Mouse (Mus musculus) stomach, embryonic 15.5 days (tissue): Measurements from ENCODE around the gene Zfp746. TPM values are rescaled to one million over a fixed set of nuclear protein-coding genes. Genes with fewer than 3 reads are reported as not detected.
A peak's percentile ranks its signal among the peaks of the same experiment; 100 is the strongest.

ENCODE experiments used
- ATAC-seq: fragments of 200-750 bp; cut with Nextera tagmentation; 2 replicates; pipeline ENCODE4 v1.8.0; 2017; ENCODE audit warnings: low read depth, moderate number of reproducible peaks, moderate TSS enrichment; ENCODE audit not compliant: insufficient read depth, low FRiP score
- H3K27ac ChIP-seq: fragments of 300-500 bp; sonication (generic); 2 replicates; pipeline ENCODE4 v1.5.1; 2015; ENCODE audit warnings: mild to moderate bottlenecking, inconsistent platforms
- H3K27me3 ChIP-seq: fragments of 300-500 bp; sonication (generic); replicated peaks from 2 replicates; pipeline ENCODE4 v1.6.1; 2015; ENCODE audit warnings: inconsistent platforms
- H3K36me3 ChIP-seq: fragments of 300-500 bp; sonication (generic); 2 replicates; pipeline ENCODE4 v1.6.1; 2015; ENCODE audit warnings: inconsistent platforms
- H3K4me1 ChIP-seq: fragments of 300-500 bp; sonication (generic); 2 replicates; pipeline ENCODE4 v1.6.1; 2015; ENCODE audit warnings: inconsistent platforms
- H3K4me2 ChIP-seq: fragments of 300-500 bp; sonication (generic); 2 replicates; pipeline ENCODE4 v1.6.1; 2015; ENCODE audit warnings: mild to moderate bottlenecking, inconsistent platforms
- H3K4me3 ChIP-seq: fragments of 300-500 bp; sonication (generic); replicated peaks from 2 replicates; pipeline ENCODE4 v1.5.1; 2015; ENCODE audit warnings: inconsistent platforms
- H3K9ac ChIP-seq: fragments of 300-500 bp; sonication (generic); 2 replicates; pipeline ENCODE4 v1.6.1; 2015; ENCODE audit warnings: inconsistent platforms
- H3K9me3 ChIP-seq: fragments of 300-500 bp; sonication (generic); 2 replicates; pipeline ENCODE4 v1.6.1; 2016; ENCODE audit warnings: inconsistent platforms
- WGBS: fragments of 180-500 bp; shearing (Covaris S2); methylation state at CpG from one replicate; pipeline ENCODE4 v1.1.7; 2015; 5-methylcytosine and 5-hydroxymethylcytosine counted together
- microRNA-seq: library from miRNA; unstranded; fragments of <30 nt; microRNA quantifications from one replicate; pipeline ENCODE4, GENCODE M21; 2016
- polyA plus RNA-seq: library from polyadenylated mRNA; unstranded; fragments of >200 nt; fragmentation: Nextera tagmentation; extraction: Ambion mirVana; gene quantifications from 2 replicates; pipeline ENCODE4 v1.2.1, GENCODE M21; 2015

Gene Zfp746
- polyA plus RNA-seq, 1 experiment from 2014 or later = 17.1 TPM

DNA sequence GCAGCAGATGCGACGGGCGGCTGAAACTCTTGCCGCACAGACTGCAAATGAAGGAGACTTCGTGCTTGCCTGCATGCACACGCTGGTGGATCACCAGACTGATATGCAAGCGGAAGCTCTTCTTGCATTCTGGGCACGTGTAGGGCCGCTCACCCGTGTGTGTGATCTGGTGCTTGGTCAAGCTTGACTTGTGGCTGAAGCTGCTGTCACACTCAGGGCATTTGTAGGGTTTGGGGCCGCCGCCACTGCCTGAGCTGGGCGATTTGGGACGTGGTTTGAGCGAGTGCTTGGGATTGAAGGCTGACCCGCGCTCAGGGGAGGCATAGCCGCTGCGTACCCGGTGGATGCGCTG is 61.4 kb downstream of the Zfp746 start:
- H3K4me2 ChIP-seq = no peak overlapping the region
- H3K9me3 ChIP-seq = 0 out of 2 replicates have a peak, but pooled peaks cover 3% of the 10 kb centered on the region
- H3K4me1 ChIP-seq = no peaks in the 10 kb centered on the region
- ATAC-seq = no peak
- H3K27ac ChIP-seq = no peak overlapping the region
- 86% methylated on average over 21 of the region's 21 CpGs for WGBS
- H3K27me3 ChIP-seq = no peaks in the 10 kb centered on the region
- H3K36me3 ChIP-seq = peaks cover 67% of the 10 kb centered on the region
- no peak overlapping the region for H3K9ac ChIP-seq
- H3K4me3 ChIP-seq = no peak overlapping the region

DNA sequence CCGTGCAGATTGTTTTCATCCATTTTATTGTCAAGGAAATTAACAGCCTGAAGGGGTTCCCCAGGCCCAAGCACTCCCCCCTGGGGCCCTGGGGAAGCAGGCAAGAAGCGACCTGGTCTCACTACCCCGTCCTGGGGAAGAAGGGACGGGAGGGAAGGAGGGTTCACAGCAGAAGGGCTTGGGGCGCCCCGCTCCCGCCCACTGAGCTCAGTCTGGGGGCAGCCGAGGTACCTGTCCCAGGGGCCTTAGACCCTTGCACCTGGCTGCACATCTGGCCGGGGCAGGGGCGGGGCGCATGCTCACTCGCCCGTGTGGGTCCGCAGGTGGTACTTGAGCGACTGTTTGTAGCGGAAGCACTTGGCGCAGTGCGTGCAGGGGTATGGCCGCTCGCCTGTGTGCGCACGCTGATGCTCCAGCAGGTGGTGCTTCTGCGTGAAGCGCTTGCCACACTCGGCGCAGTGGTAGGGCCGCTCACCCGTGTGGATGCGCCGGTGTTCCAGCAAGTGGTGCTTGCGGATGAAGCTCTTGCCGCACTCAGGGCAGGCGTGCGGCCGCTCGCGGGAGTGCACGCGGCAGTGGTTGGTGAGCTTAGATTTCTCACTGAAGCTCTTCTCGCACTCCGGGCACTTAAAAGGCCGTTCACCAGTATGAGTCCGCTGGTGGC is 61.9 kb downstream of the Zfp746 start:
- ATAC-seq = no peak; the same call in 1 of the 2 replicates
- H3K36me3 ChIP-seq = peaks cover 65% of the 10 kb centered on the region
- H3K27ac ChIP-seq = no peak overlapping the region
- H3K9ac ChIP-seq = no peak overlapping the region
- no peak overlapping the region for H3K4me3 ChIP-seq
- 87% methylated on average over 43 of the region's 43 CpGs for WGBS
- H3K4me2 ChIP-seq = no peak overlapping the region
- H3K27me3 ChIP-seq = no peaks in the 10 kb centered on the region
- no peaks in the 10 kb centered on the region for H3K4me1 ChIP-seq
- 0 out of 2 replicates have a peak, but pooled peaks cover 3% of the 10 kb centered on the region for H3K9me3 ChIP-seq

DNA sequence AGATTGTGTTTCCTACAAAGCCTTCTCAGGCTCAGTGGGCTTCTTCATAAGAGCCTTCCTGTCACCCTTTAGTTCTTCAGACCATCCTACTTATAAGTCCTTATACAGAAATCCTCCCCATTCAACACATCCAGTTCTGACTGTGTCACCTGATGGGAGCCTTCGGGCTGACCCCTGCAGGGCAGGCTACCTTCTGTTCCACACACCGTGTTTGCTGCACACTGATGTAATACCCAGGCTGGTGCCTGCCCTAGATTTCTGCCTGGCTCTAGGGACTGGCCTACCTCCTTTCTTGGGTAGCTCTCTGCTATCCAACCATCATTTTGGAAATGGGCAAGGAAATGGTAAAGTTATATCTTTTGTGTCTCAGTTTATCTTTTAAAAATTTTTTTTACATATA is 63.7 kb downstream of the Zfp746 start:
- Histone ChIP-seq H3K27me3 (no peaks in the 10 kb centered on the region), H3K4me1 (no peaks in the 10 kb centered on the region), H3K27ac (no peak overlapping the region), H3K4me2 (no peak overlapping the region), H3K4me3 (no peak overlapping the region), H3K36me3 (peaks cover 52% of the 10 kb centered on the region), H3K9ac (no peak overlapping the region), H3K9me3 (0 out of 2 replicates have a peak, but pooled peaks cover 3% of the 10 kb centered on the region)
- WGBS = 84% methylated on average over 2 of the region's 2 CpGs
- no peak for ATAC-seq

DNA sequence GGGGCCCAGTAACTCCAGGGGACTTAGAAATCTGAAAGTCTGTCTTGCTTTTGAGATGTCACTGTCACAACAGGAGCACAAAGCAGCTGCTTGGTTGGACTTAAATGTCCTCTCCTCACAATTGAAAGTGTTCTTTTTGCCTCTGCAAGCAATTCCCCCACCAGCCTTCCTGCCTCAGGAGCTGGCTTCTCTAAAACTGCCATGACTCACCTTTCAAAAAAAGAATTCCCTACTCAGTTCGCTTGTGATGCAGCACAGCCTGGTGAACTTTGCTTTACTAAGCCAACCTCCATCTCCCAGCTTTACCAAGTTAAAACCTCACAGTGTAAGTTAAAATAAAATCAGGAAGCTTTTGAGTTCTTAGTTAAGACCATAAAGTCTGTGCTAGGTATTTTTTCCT is 64.7 kb downstream of the Zfp746 start:
- Histone ChIP-seq H3K27ac (no peak overlapping the region), H3K9me3 (0 out of 2 replicates have a peak, but pooled peaks cover 3% of the 10 kb centered on the region), H3K4me1 (no peaks in the 10 kb centered on the region), H3K9ac (no peak overlapping the region), H3K27me3 (no peaks in the 10 kb centered on the region), H3K36me3 (peaks cover 43% of the 10 kb centered on the region), H3K4me3 (no peak overlapping the region), H3K4me2 (no peak overlapping the region)
- WGBS = 61% methylated on average over 1 of the region's 1 CpGs
- no peak for ATAC-seq

DNA sequence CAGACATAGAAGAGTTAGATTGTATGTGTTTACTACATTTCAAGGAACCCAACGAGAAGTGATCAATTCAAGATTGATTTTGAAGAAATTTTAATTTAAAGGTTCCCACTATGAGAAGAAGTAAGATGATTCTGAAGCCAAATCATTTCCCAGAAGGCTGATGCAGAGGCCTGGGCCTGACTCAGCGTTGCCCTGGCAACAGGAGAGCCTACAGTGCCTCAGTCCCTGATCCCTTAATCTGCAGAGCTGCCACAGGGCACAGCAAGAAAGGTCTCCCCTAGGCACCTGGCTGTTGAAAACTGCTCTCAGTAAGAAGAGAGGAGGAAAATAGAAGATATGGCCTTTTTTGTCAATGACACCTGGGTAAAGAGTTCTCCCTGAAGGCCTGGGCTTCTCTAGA is 66.4 kb downstream of the Zfp746 start:
- H3K9me3 ChIP-seq = 0 out of 2 replicates have a peak, but pooled peaks cover 1% of the 10 kb centered on the region
- ATAC-seq = no peak
- H3K4me1 ChIP-seq = no peaks in the 10 kb centered on the region
- 77% methylated on average over 2 of the region's 2 CpGs for WGBS
- no peak overlapping the region for H3K9ac ChIP-seq
- H3K27ac ChIP-seq = no peak overlapping the region
- peaks cover 28% of the 10 kb centered on the region for H3K36me3 ChIP-seq
- no peak overlapping the region for H3K4me3 ChIP-seq
- H3K27me3 ChIP-seq = no peaks in the 10 kb centered on the region
- H3K4me2 ChIP-seq = no peak overlapping the region

DNA sequence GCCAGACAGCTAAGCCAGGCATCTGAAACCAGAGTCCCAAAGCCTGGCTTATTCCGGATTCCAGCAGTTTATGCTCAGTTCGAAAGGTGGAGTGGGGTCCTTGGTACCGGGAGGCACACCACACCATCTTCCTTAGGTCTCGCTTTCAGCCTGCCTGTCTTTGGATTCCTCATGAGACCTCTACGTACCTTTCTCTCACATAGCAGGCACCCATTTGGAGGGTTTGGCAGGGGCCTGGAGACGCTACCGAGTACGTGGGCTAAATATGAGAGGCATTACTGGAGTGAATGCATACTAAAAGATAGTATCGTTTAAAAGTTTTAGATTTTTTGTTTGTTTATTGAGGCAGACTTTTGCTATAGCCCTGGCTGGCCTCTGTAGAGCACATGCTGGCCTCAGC is 69.6 kb downstream of the Zfp746 start:
- H3K9me3 ChIP-seq = no peaks in the 10 kb centered on the region
- 0 out of 2 replicates have a peak, but pooled peaks cover 2% of the 10 kb centered on the region for H3K36me3 ChIP-seq
- H3K4me3 ChIP-seq = no peak overlapping the region
- H3K27me3 ChIP-seq = no peaks in the 10 kb centered on the region
- 93% methylated on average over 9 of the region's 9 CpGs for WGBS
- ATAC-seq = no peak
- H3K4me2 ChIP-seq = no peak overlapping the region; the same call in 1 of the 2 replicates
- H3K4me1 ChIP-seq = no peaks in the 10 kb centered on the region
- no peak overlapping the region for H3K9ac ChIP-seq
- H3K27ac ChIP-seq = peak overlapping the region; percentile 79

DNA sequence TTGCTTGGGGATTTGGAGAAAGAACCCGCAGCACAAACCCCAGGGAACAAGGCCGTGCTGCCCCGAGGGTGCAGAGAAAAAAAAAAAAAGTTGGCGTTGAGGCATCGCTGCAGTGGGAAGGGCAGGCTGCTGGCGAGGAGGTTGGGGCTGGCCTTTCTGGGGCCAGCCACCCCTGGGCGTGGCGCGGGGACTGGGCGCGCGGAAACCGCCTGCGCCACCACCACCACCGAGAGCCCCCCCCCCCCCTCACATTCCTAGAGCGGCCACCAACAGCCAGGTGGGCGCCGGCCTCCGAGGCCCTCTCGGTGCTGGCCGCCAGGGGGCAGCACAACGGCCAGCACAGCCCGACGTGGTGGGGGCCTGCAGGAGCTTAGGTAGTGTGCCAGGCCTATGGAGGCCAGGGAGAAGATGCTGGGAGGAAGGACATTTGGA is 70.3 kb downstream of the Zfp746 start:
- under 1% methylated on average over 23 of the region's 24 CpGs for WGBS
- 0 out of 2 replicates have a peak, but pooled peaks cover 2% of the 10 kb centered on the region for H3K36me3 ChIP-seq
- ATAC-seq = peak; percentile 93
- no peak overlapping the region for H3K9ac ChIP-seq
- peak overlapping the region; percentile 79 for H3K27ac ChIP-seq
- peak overlapping the region; percentile 35 for H3K4me3 ChIP-seq
- no peaks in the 10 kb centered on the region for H3K4me1 ChIP-seq
- H3K4me2 ChIP-seq = peak overlapping the region; percentile 61
- no peaks in the 10 kb centered on the region for H3K9me3 ChIP-seq
- H3K27me3 ChIP-seq = no peaks in the 10 kb centered on the region

Small RNAs within 50 kb of the gene (microRNA-seq; reads per million reads assigned to microRNA genes)
- gene Gm24563 = not detected

Other genes with a start within 250 kb of the Zfp746 start
- gene Zfp282, start 209.4 kb downstream of the Zfp746 start, polyA plus RNA-seq = 14.6 and 16.4 TPM in 2 replicates
- gene Zfp212, start 166.1 kb downstream of the Zfp746 start, polyA plus RNA-seq = 13.7 and 14.5 TPM in 2 replicates
- gene Zfp956, start 133.2 kb downstream of the Zfp746 start, polyA plus RNA-seq = 9.3 and 10.7 TPM in 2 replicates
- gene Zfp777, start 37.7 kb downstream of the Zfp746 start, polyA plus RNA-seq = 6.8 and 7.7 TPM in 2 replicates